Mouse (Mus musculus): ENCODE measurements around the gene Spata32.

DNA sequence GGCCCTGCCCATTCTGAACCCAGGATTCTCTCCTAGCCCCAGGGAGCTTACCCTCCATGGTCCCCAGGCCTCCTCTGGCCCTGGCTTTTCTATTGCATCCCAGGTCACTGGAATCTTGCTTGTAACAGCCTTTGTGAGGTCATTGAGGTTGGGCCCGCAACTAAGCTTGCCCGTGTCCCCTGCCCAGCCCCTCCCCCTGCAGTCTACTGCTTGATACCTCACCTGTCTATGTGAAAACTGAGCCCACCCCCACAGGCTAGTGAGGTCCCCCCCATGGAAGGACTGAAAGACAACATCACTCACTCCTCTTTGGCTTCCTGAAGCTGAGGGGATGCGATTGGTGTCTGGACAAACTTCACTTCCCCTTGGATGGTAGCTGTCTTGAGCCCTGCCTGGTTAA, 9.8 kb downstream of the Spata32 start, which contains the start of gene 1700023F06Rik:
- no peak for TF ChIP-seq GATA1 (IDR thresholded peaks at IDR 0.05; ENCODE audit: borderline replicate concordance, low read length)
- no peak for TF ChIP-seq FLI1 (IDR thresholded peaks at IDR 0.05; ENCODE audit: low read length)
